Mouse (Mus musculus) fibroblast of lung, adult 2 months (primary cell): Measurements from ENCODE around the gene Olfr102.

Experiments used
- DNase-seq: peaks from one replicate; pipeline ENCODE4 v3.0.0-alpha.2; 2011; ENCODE audit warnings: low read depth

The Olfr102 gene

GRCm38 (mm10) chr17:37316954-37317353, at the start of gene Olfr102:
Gene Olfr102 (minus strand): TSS chr17:37317054.
- DNase-seq = no peak

GRCm38 (mm10) chr17:37359282-37359681, 42.4 kb upstream of the Olfr102 start, which contains the start of gene Olfr104-ps:
Gene Olfr104-ps (plus strand): TSS chr17:37359582.
- no peak for DNase-seq

- no peak for DNase-seq
These were observed 22.7 kb upstream of the Olfr102 start, which contains the start of gene Olfr103 for GRCm38 (mm10) chr17:37339598-37339997. Gene Olfr103 (minus strand): TSS chr17:37339698.

GRCm38 (mm10) chr17:37310146-37310699, 6.6 kb downstream of the Olfr102 start:
- DNase-seq = no peak

GRCm38 (mm10) chr17:37308483-37308882, 8.4 kb downstream of the Olfr102 start:
- no peak for DNase-seq

- DNase-seq = no peak
These were observed 12.6 kb downstream of the Olfr102 start, which contains the start of gene Olfr101 for GRCm38 (mm10) chr17:37304213-37304612. Gene Olfr101 (minus strand): TSS chr17:37304313.

GRCm38 (mm10) chr17:37283360-37283759, 33.5 kb downstream of the Olfr102 start, which contains the start of gene Olfr99:
Gene Olfr99 (minus strand): TSS chr17:37283460.
- DNase-seq = no peak

GRCm38 (mm10) chr17:37280331-37280730, 36.5 kb downstream of the Olfr102 start:
- no peak for DNase-seq

GRCm38 (mm10) chr17:37276573-37276972, 40.3 kb downstream of the Olfr102 start:
- no peak for DNase-seq

GRCm38 (mm10) chr17:37275626-37276248, 41.1 kb downstream of the Olfr102 start:
- DNase-seq = no peak

- no peak for DNase-seq
These were observed 46.2 kb downstream of the Olfr102 start for GRCm38 (mm10) chr17:37270702-37271092.

- DNase-seq = peak; percentile 80
These were observed 46.7 kb downstream of the Olfr102 start, which contains the start of gene H2-M3 for GRCm38 (mm10) chr17:37270058-37270701. Gene H2-M3 (plus strand): TSS chr17:37270220.

GRCm38 (mm10) chr17:37263626-37264025, 53.2 kb downstream of the Olfr102 start, which contains the start of gene Olfr98:
Gene Olfr98 (minus strand): TSS chr17:37263749.
- no peak for DNase-seq
